Mouse (Mus musculus): ENCODE data around the gene Asxl2. TPM values are rescaled to one million over a fixed set of nuclear protein-coding genes. Genes with fewer than 3 reads are reported as not detected.
"Not testable (repeated sequence)": the region's sequence is repeated elsewhere in the genome, so short reads cannot be mapped to it uniquely, and the experiment has no call there.

The Asxl2 gene
- polyA plus RNA-seq, 1 experiment from 2014 or later = 18.5 TPM

- 93% methylated on average over 8 of the region's 8 CpGs for WGBS
- H3K36me3 ChIP-seq = peaks cover 71% of the 10 kb centered on the region
- H3K27me3 ChIP-seq = no peaks in the 10 kb centered on the region
- no peaks in the 10 kb centered on the region for H3K9me3 ChIP-seq
- H3K27ac ChIP-seq (replicated peaks) = no peak overlapping the region
- H3K4me1 ChIP-seq = no peaks in the 10 kb centered on the region
- H3K4me3 ChIP-seq = no peak overlapping the region
- H3K4me2 ChIP-seq (replicated peaks) = no peak overlapping the region
- no peak overlapping the region for H3K9ac ChIP-seq (replicated peaks)
- ATAC-seq (ENCODE audit: low FRiP score, low read depth) = no peak
These were observed 29.7 kb upstream of the Asxl2 start for GRCm38 (mm10) chr12:3396931-3397330.

DNA sequence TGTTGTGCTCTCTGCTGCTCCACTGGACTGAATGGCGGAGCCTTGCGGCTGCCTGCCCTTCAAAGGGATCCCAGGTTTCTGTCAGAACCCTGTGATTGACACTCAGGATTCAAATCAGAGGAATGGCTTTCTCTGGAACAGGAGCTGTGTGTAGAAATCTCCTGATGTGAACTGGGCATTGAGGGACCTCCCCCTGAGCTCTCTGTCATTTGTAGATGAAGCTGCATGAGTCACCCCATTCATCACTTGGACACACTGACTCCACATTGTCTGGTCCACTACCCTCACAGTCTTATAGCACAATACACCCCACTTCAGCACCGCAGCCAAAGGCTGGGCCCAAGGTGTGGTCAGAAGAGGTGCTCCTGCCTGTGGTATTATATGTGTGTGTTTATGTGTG is 21.0 kb upstream of the Asxl2 start:
- not testable (repeated sequence) for ATAC-seq (ENCODE audit: low FRiP score, low read depth); H3K9me3 ChIP-seq; H3K4me3 ChIP-seq; H3K27me3 ChIP-seq; H3K4me2 ChIP-seq (replicated peaks); H3K9ac ChIP-seq (replicated peaks); H3K27ac ChIP-seq (replicated peaks); H3K4me1 ChIP-seq
- WGBS = 82% methylated on average over 3 of the region's 3 CpGs
- peaks cover 47% of the 10 kb centered on the region for H3K36me3 ChIP-seq

GRCm38 (mm10) chr12:3406585-3406984 is 20.1 kb upstream of the Asxl2 start:
- Histone ChIP-seq H3K9me3 (no peaks in the 10 kb centered on the region), H3K4me2 (replicated peaks) (no peak overlapping the region), H3K27ac (replicated peaks) (no peak overlapping the region), H3K4me3 (no peak overlapping the region), H3K36me3 (peaks cover 38% of the 10 kb centered on the region), H3K27me3 (no peaks in the 10 kb centered on the region), H3K9ac (replicated peaks) (no peak overlapping the region), H3K4me1 (no peaks in the 10 kb centered on the region)
- no peak for ATAC-seq (ENCODE audit: low FRiP score, low read depth)
- 92% methylated on average over 6 of the region's 6 CpGs for WGBS

- Histone ChIP-seq H3K4me3 (no peak overlapping the region), H3K9ac (replicated peaks) (no peak overlapping the region), H3K27ac (replicated peaks) (no peak overlapping the region), H3K4me2 (replicated peaks) (no peak overlapping the region), H3K27me3 (no peaks in the 10 kb centered on the region), H3K9me3 (no peaks in the 10 kb centered on the region), H3K4me1 (no peaks in the 10 kb centered on the region), H3K36me3 (peaks cover 18% of the 10 kb centered on the region)
- no peak for ATAC-seq (ENCODE audit: low FRiP score, low read depth)
- 86% methylated on average over 4 of the region's 4 CpGs for WGBS
These were observed 11.7 kb upstream of the Asxl2 start for GRCm38 (mm10) chr12:3414956-3415355.

- no peak overlapping the region for H3K9ac ChIP-seq (replicated peaks)
These were observed 7.9 kb upstream of the Asxl2 start for GRCm38 (mm10) chr12:3418761-3419160.

GRCm38 (mm10) chr12:3420519-3420918 is 6.1 kb upstream of the Asxl2 start:
- no peak overlapping the region for H3K4me3 ChIP-seq
- WGBS = 88% methylated on average over 2 of the region's 2 CpGs

More at GRCm38 (mm10) chr12:3418761-3419160, 7.9 kb upstream of the Asxl2 start:
- no peak for ATAC-seq (ENCODE audit: low FRiP score, low read depth)
- H3K27me3 ChIP-seq = no peaks in the 10 kb centered on the region
- no peak overlapping the region for H3K4me3 ChIP-seq
- H3K27ac ChIP-seq (replicated peaks) = no peak overlapping the region
- H3K36me3 ChIP-seq = peaks cover 32% of the 10 kb centered on the region
- H3K4me1 ChIP-seq = no peaks in the 10 kb centered on the region
- 91% methylated on average over 3 of the region's 3 CpGs for WGBS
- no peak overlapping the region for H3K4me2 ChIP-seq (replicated peaks)
- no peaks in the 10 kb centered on the region for H3K9me3 ChIP-seq

GRCm38 (mm10) chr12:3422786-3423185 is 3.9 kb upstream of the Asxl2 start:
- no peaks in the 10 kb centered on the region for H3K27me3 ChIP-seq
- no peak overlapping the region for H3K4me3 ChIP-seq
- WGBS = 98% methylated on average over 1 of the region's 1 CpGs
- no peaks in the 10 kb centered on the region for H3K9me3 ChIP-seq
- peaks cover 20% of the 10 kb centered on the region; the same call in 1 of the 2 replicates for H3K36me3 ChIP-seq
- no peak overlapping the region for H3K4me2 ChIP-seq (replicated peaks)
- peaks cover 8% of the 10 kb centered on the region for H3K4me1 ChIP-seq
- H3K27ac ChIP-seq (replicated peaks) = no peak overlapping the region
- no peak for ATAC-seq (ENCODE audit: low FRiP score, low read depth)
- H3K9ac ChIP-seq (replicated peaks) = no peak overlapping the region

More at GRCm38 (mm10) chr12:3420519-3420918, 6.1 kb upstream of the Asxl2 start:
- no peak overlapping the region for H3K9ac ChIP-seq (replicated peaks)
- no peak overlapping the region for H3K4me2 ChIP-seq (replicated peaks)
- no peaks in the 10 kb centered on the region for H3K9me3 ChIP-seq
- peaks cover 25% of the 10 kb centered on the region for H3K36me3 ChIP-seq
- ATAC-seq (ENCODE audit: low FRiP score, low read depth) = no peak
- H3K27me3 ChIP-seq = no peaks in the 10 kb centered on the region
- no peak overlapping the region for H3K27ac ChIP-seq (replicated peaks)
- peaks cover 7% of the 10 kb centered on the region for H3K4me1 ChIP-seq

GRCm38 (mm10) chr12:3424179-3424578 is 2.5 kb upstream of the Asxl2 start:
- no peaks in the 10 kb centered on the region for H3K9me3 ChIP-seq
- WGBS = 89% methylated on average over 2 of the region's 2 CpGs
- no peak overlapping the region for H3K4me2 ChIP-seq (replicated peaks)
- peaks cover 14% of the 10 kb centered on the region; the same call in 1 of the 2 replicates for H3K36me3 ChIP-seq
- peaks cover 13% of the 10 kb centered on the region for H3K4me1 ChIP-seq
- no peak overlapping the region for H3K27ac ChIP-seq (replicated peaks)
- no peak overlapping the region for H3K4me3 ChIP-seq
- ATAC-seq (ENCODE audit: low FRiP score, low read depth) = no peak
- no peaks in the 10 kb centered on the region for H3K27me3 ChIP-seq
- H3K9ac ChIP-seq (replicated peaks) = no peak overlapping the region

- ATAC-seq (ENCODE audit: low FRiP score, low read depth) = peak; percentile 5; the same call in 1 of the 2 replicates
- no peaks in the 10 kb centered on the region for H3K9me3 ChIP-seq
- WGBS = 49% methylated on average over 15 of the region's 15 CpGs
- H3K27me3 ChIP-seq = no peaks in the 10 kb centered on the region
- H3K4me2 ChIP-seq (replicated peaks) = peak overlapping the region; percentile 69
- peak overlapping the region; percentile 93 for H3K27ac ChIP-seq (replicated peaks)
- H3K36me3 ChIP-seq = peaks cover 14% of the 10 kb centered on the region; the same call in 1 of the 2 replicates
- H3K4me1 ChIP-seq = peaks cover 13% of the 10 kb centered on the region
- H3K9ac ChIP-seq (replicated peaks) = peak overlapping the region; percentile 53
- peak overlapping the region; percentile 89 for H3K4me3 ChIP-seq
These were observed 999 bp upstream of the Asxl2 start for GRCm38 (mm10) chr12:3425375-3426341.

DNA sequence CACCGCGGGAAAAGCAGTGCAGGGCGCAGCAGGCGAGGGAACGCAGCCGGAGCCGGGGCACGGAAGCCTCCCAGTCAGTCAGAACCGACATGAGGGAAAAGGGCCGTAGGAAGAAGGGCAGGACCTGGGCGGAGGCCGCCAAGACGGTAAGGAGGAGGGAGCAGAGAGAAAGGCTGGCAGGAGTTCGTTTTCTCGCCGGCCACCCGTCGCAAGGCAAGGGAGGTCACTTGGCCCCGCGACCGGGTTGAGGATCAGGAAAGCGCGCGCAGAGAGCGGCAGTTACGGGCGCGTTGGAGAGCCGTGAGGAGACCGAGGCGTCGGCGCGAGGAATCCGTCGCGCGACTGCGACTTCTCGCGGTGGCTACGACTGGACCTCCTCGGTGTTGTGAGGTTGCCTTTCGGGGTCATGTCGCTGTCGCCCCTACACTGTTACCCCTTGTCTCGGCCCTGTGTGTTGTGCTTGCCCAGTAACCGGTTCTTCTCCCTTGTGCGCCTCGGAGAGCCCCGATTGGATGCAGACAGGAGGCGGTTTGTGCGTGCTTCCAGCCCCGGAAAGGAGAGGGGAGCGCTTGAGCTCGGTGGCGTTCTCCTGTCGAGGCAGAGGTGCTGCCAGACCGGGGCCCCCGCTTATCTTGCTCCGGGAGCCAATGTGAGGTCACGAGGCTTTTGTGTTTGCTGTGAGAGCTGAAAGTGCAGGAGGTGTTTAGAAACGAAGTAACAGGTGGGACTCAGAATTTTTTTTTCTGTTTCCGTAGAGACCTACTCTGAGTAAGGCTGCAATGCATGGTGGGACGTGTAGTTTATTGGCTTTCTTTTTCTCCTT is 621 bp downstream of the Asxl2 start:
- Histone ChIP-seq H3K4me3 (peak overlapping the region; percentile 89), H3K9me3 (no peaks in the 10 kb centered on the region), H3K27ac (replicated peaks) (peak overlapping the region; percentile 93), H3K4me2 (replicated peaks) (peak overlapping the region; percentile 69), H3K4me1 (peaks cover 13% of the 10 kb centered on the region), H3K27me3 (no peaks in the 10 kb centered on the region), H3K9ac (replicated peaks) (peak overlapping the region; percentile 90), H3K36me3 (peaks cover 5% of the 10 kb centered on the region; the same call in 1 of the 2 replicates)
- ATAC-seq (ENCODE audit: low FRiP score, low read depth) = peak; percentile 48
- under 1% methylated on average over 65 of the region's 65 CpGs for WGBS

- Histone ChIP-seq H3K27me3 (no peaks in the 10 kb centered on the region), H3K9me3 (no peaks in the 10 kb centered on the region), H3K4me3 (peak overlapping the region; percentile 89), H3K36me3 (no peaks in the 10 kb centered on the region), H3K4me2 (replicated peaks) (peak overlapping the region; percentile 69), H3K27ac (replicated peaks) (no peak overlapping the region), H3K9ac (replicated peaks) (no peak overlapping the region), H3K4me1 (peaks cover 13% of the 10 kb centered on the region)
- ATAC-seq (ENCODE audit: low FRiP score, low read depth) = no peak
- 68% methylated on average over 11 of the region's 11 CpGs for WGBS
These were observed 1.5 kb downstream of the Asxl2 start for GRCm38 (mm10) chr12:3427891-3428775.
